Mouse (Mus musculus) CH12.LX (cell line): ENCODE measurements around the gene Syt1. TPM values are rescaled to one million over a fixed set of nuclear protein-coding genes. Genes with fewer than 3 reads are reported as not detected.

Experiments
- DNase-seq: peaks from one replicate; pipeline ENCODE4 v3.0.0-alpha.2; 2013; ENCODE audit errors: extremely low read depth
- H3K27ac ChIP-seq: 2 replicates; pipeline ENCODE4 v1.5.1; 2012; ENCODE audit warnings: low read depth, mild to moderate bottlenecking, control low read depth, moderate library complexity; ENCODE audit not compliant: insufficient read depth
- H3K27me3 ChIP-seq: replicated peaks from 2 replicates; pipeline ENCODE3; 2012; ENCODE audit warnings: inconsistent platforms
- H3K36me3 ChIP-seq, 2 experiments: replicated peaks in 1 of 2; 2 replicates each; pipeline versions ENCODE3 to v1.6.1; 2012; ENCODE audit warnings: inconsistent platforms in 1 of 2, low read length in 1 of 2, mild to moderate bottlenecking in 1 of 2, mixed read lengths in 1 of 2, moderate library complexity in 1 of 2; ENCODE audit not compliant: control insufficient read depth in 1 of 2, insufficient read depth in 1 of 2
- H3K4me1 ChIP-seq, 2 experiments: 2 replicates each; pipeline ENCODE4 v1.6.1; 2012; ENCODE audit warnings: inconsistent platforms in 1 of 2, moderate library complexity in 1 of 2; ENCODE audit not compliant: insufficient read depth in 2 of 2, control insufficient read depth in 1 of 2
- H3K4me2 ChIP-seq: 2 replicates; pipeline ENCODE4 v1.6.1; 2012; ENCODE audit warnings: low read depth, mild to moderate bottlenecking, control low read depth; ENCODE audit not compliant: poor library complexity, insufficient read depth, severe bottlenecking
- H3K4me3 ChIP-seq, 3 experiments: fragments of 150-350 bp in 1 of 3; sonication (generic) in 1 of 3; replicated peaks in 1 of 3; 2 replicates each; pipeline versions ENCODE3 to v1.5.1; 2011 to 2012; ENCODE audit warnings: low read depth in 2 of 3, low read length in 2 of 3, mild to moderate bottlenecking in 2 of 3, moderate library complexity in 2 of 3, control low read depth in 1 of 3, improper control_type of control experiment in 1 of 3, inconsistent platforms in 1 of 3, mixed read lengths in 1 of 3; ENCODE audit not compliant: poor library complexity in 1 of 3
- H3K79me2 ChIP-seq: replicated peaks from 2 replicates; pipeline ENCODE4 v1.6.1; 2012; ENCODE audit warnings: mild to moderate bottlenecking, moderate library complexity; ENCODE audit not compliant: control insufficient read depth, poor library complexity, insufficient read depth, severe bottlenecking; ENCODE audit errors: extremely low read depth
- H3K9ac ChIP-seq: 2 replicates; pipeline ENCODE4 v1.6.1; 2012; ENCODE audit warnings: low read depth, mild to moderate bottlenecking, control low read depth, moderate library complexity; ENCODE audit not compliant: insufficient read depth
- H3K9me3 ChIP-seq: replicated peaks from 2 replicates; pipeline ENCODE3; 2012; ENCODE audit warnings: low read length, inconsistent platforms, mixed read lengths
- BHLHE40 ChIP-seq: IDR thresholded peaks from 2 replicates; pipeline ENCODE4 v1.6.1; 2011; ENCODE audit warnings: mild to moderate bottlenecking, low read depth, low read length, improper control_type of control experiment
- CHD1 ChIP-seq: IDR thresholded peaks from 2 replicates; pipeline ENCODE4 v1.6.1; 2012; ENCODE audit warnings: low read depth, low read length, improper control_type of control experiment, inconsistent platforms
- CHD2 ChIP-seq: IDR thresholded peaks from 2 replicates; pipeline ENCODE4 v1.6.1; 2011; ENCODE audit warnings: low read length, improper control_type of control experiment
- CTCF ChIP-seq, 2 experiments: IDR thresholded peaks in 1 of 2; conservative IDR thresholded peaks in 1 of 2; 2 replicates each; pipeline ENCODE4 v1.5.1; 2011 to 2012; ENCODE audit warnings: low read depth in 2 of 2, low read length in 2 of 2, improper control_type of control experiment in 1 of 2, inconsistent platforms in 1 of 2, mild to moderate bottlenecking in 1 of 2, moderate library complexity in 1 of 2
- E2F4 ChIP-seq: IDR thresholded peaks from 2 replicates; pipeline ENCODE4 v1.6.1; 2011; ENCODE audit warnings: low read depth, low read length, improper control_type of control experiment; ENCODE audit not compliant: insufficient replicate concordance
- ETS1 ChIP-seq: conservative IDR thresholded peaks from 2 replicates; pipeline ENCODE4 v1.6.1; 2012; ENCODE audit warnings: low read depth, mild to moderate bottlenecking, inconsistent platforms, low read length, improper control_type of control experiment, moderate library complexity
- HCFC1 ChIP-seq: IDR thresholded peaks from 2 replicates; pipeline ENCODE4 v1.6.1; 2012; ENCODE audit warnings: low read depth, mild to moderate bottlenecking, inconsistent platforms, low read length, improper control_type of control experiment
- JUND ChIP-seq: conservative IDR thresholded peaks from 2 replicates; pipeline ENCODE4 v1.6.1; 2011; ENCODE audit warnings: low read depth, low read length, improper control_type of control experiment
- KAT2A ChIP-seq: IDR thresholded peaks from 2 replicates; pipeline ENCODE4 v1.6.1; 2012; ENCODE audit warnings: low read length, improper control_type of control experiment, inconsistent platforms; ENCODE audit not compliant: insufficient replicate concordance
- MAX ChIP-seq: IDR thresholded peaks from 2 replicates; pipeline ENCODE4 v1.6.1; 2011; ENCODE audit warnings: low read length, improper control_type of control experiment
- MXI1 ChIP-seq: IDR thresholded peaks from 2 replicates; pipeline ENCODE4 v1.6.1; 2011; ENCODE audit warnings: mild to moderate bottlenecking, low read depth, low read length, improper control_type of control experiment
- MYC ChIP-seq: IDR thresholded peaks from 2 replicates; pipeline ENCODE4 v1.6.1; 2011; ENCODE audit warnings: low read depth, mild to moderate bottlenecking, improper control_type of control experiment, low read length
- NELFE ChIP-seq: IDR thresholded peaks from 2 replicates; pipeline ENCODE4 v1.6.1; 2011; ENCODE audit warnings: low read depth, low read length, improper control_type of control experiment
- PAX5 ChIP-seq: IDR thresholded peaks from 2 replicates; pipeline ENCODE4 v1.6.1; 2012; ENCODE audit warnings: low read length, inconsistent platforms, mixed read lengths
- POLR2A ChIP-seq: IDR thresholded peaks from 2 replicates; pipeline ENCODE4 v1.6.1; 2011; ENCODE audit warnings: low read depth, mild to moderate bottlenecking, improper control_type of control experiment, low read length
- RAD21 ChIP-seq: IDR thresholded peaks from 2 replicates; pipeline ENCODE4 v1.6.1; 2011; ENCODE audit warnings: low read depth, mild to moderate bottlenecking, low read length, improper control_type of control experiment, moderate library complexity
- RCOR1 ChIP-seq: conservative IDR thresholded peaks from 2 replicates; pipeline ENCODE4 v1.6.1; 2012; ENCODE audit warnings: low read depth, mild to moderate bottlenecking, inconsistent platforms, low read length, improper control_type of control experiment
- SIN3A ChIP-seq: IDR thresholded peaks from 2 replicates; pipeline ENCODE4 v1.6.1; 2012; ENCODE audit warnings: low read length, improper control_type of control experiment, inconsistent platforms
- TBP ChIP-seq: conservative IDR thresholded peaks from 2 replicates; pipeline ENCODE4 v1.6.1; 2011; ENCODE audit warnings: low read depth, low read length, improper control_type of control experiment
- UBTF ChIP-seq: IDR thresholded peaks from 2 replicates; pipeline ENCODE4 v1.6.1; 2012; ENCODE audit warnings: low read depth, mild to moderate bottlenecking, inconsistent platforms, low read length, improper control_type of control experiment, moderate library complexity
- USF2 ChIP-seq: conservative IDR thresholded peaks from 2 replicates; pipeline ENCODE4 v1.6.1; 2011; ENCODE audit warnings: low read depth, low read length, improper control_type of control experiment
- ZC3H11A ChIP-seq: IDR thresholded peaks from 2 replicates; pipeline ENCODE4 v1.6.1; 2012; ENCODE audit warnings: low read depth, mild to moderate bottlenecking, inconsistent platforms, low read length, improper control_type of control experiment
- ZKSCAN1 ChIP-seq: IDR thresholded peaks from 2 replicates; pipeline ENCODE4 v1.6.1; 2012; ENCODE audit warnings: low read depth, inconsistent platforms, low read length, improper control_type of control experiment, borderline replicate concordance
- ZMIZ1 ChIP-seq: IDR thresholded peaks from 2 replicates; pipeline ENCODE4 v1.6.1; 2012; ENCODE audit warnings: low read depth, mild to moderate bottlenecking, inconsistent platforms, low read length, improper control_type of control experiment
- ZNF384 ChIP-seq: IDR thresholded peaks from 2 replicates; pipeline ENCODE4 v1.6.1; 2012; ENCODE audit warnings: low read depth, low read length, improper control_type of control experiment, inconsistent platforms
- dilution Hi-C: fragments of 300-500 bp; cut with MboI; formaldehyde crosslinking; loops from 2 replicates; pipeline ENCODE4 v1.14.3; 2020; ENCODE audit warnings: low sequenced_read_pairs; ENCODE audit not compliant: extremely low pct_unique_long_range_greater_than_20kb, extremely low pct_ligation_motif_present
- in situ Hi-C: fragments of 300-500 bp; cut with MboI; formaldehyde crosslinking; loops from 3 replicates; pipeline ENCODE4 v1.14.3; 2019; ENCODE audit warnings: low sequenced_read_pairs, low pct_ligation_motif_present, low pct_unique_long_range_greater_than_20kb, mixed read lengths
- polyA plus RNA-seq: library from polyadenylated mRNA; unstranded; fragments of >175 nt; gene quantifications from 2 replicates; pipeline ENCODE4 v1.2.1, GENCODE M21; 2012; ENCODE audit warnings: low read depth; ENCODE audit not compliant: insufficient read length
- total RNA-seq, 2 experiments: library from RNA; depleted of rRNA; stranded (reverse); fragments of 300-350 nt in 1 of 2; fragments of >200 nt in 1 of 2; gene quantifications; 2 replicates each; pipeline ENCODE4 v1.2.3; 2012 to 2014

The Syt1 gene
- total and polyA plus RNA-seq, 3 experiments = not detected

GRCm38 (mm10) chr10:108724878-108725277, 285.9 kb downstream of the Syt1 start:
- no peak overlapping the region for H3K4me2 ChIP-seq
- no peak for DNase-seq
- TF ChIP-seq RAD21 = no peak
- no peak for TF ChIP-seq E2F4
- no peak for TF ChIP-seq ETS1
- no peak for TF ChIP-seq ZNF384
- TF ChIP-seq NELFE = no peak
- no peak for TF ChIP-seq CTCF (conservative IDR thresholded peaks at IDR 0.05 in 1 of 2, IDR thresholded peaks at IDR 0.05 in 1 of 2; ENCODE audit: low read depth in 2 of 2, low read length in 2 of 2)
- TF ChIP-seq HCFC1 = no peak
- no peak for TF ChIP-seq BHLHE40
- TF ChIP-seq MXI1 = no peak
- TF ChIP-seq PAX5 = no peak
- no peak for TF ChIP-seq UBTF
- TF ChIP-seq CHD1 = no peak
- no peak for TF ChIP-seq ZKSCAN1
- TF ChIP-seq ZC3H11A = no peak
- TF ChIP-seq POLR2A = no peak
- TF ChIP-seq, all 38 proteins: peak for 0
- Histone ChIP-seq H3K27me3 (no peaks in the 10 kb centered on the region), H3K9ac (no peak overlapping the region), H3K79me2 (no peaks in the 10 kb centered on the region), H3K9me3 (no peaks in the 10 kb centered on the region), H3K4me3 (no peak overlapping the region), H3K36me3 (no peaks in the 10 kb centered on the region), H3K4me1 (no peaks in the 10 kb centered on the region), H3K27ac (no peak overlapping the region)
- in situ Hi-C loops (no loop called here), dilution Hi-C loops (no loop called here)

GRCm38 (mm10) chr10:108710514-108710913, 300.3 kb downstream of the Syt1 start:
- DNase-seq = no peak
- in situ Hi-C loops = no loop called here
- H3K36me3 ChIP-seq = no peaks in the 10 kb centered on the region
- TF ChIP-seq ZMIZ1 = no peak
- no peak for TF ChIP-seq SIN3A
- TF ChIP-seq CHD1 = no peak
- TF ChIP-seq USF2 = no peak
- TF ChIP-seq MAX = no peak
- TF ChIP-seq BHLHE40 = no peak
- no peak for TF ChIP-seq POLR2A
- no peak for TF ChIP-seq CTCF (conservative IDR thresholded peaks at IDR 0.05 in 1 of 2, IDR thresholded peaks at IDR 0.05 in 1 of 2; ENCODE audit: low read depth in 2 of 2, low read length in 2 of 2)
- TF ChIP-seq CHD2 = no peak
- TF ChIP-seq ZC3H11A = no peak
- no peak for TF ChIP-seq ZNF384
- TF ChIP-seq HCFC1 = no peak
- TF ChIP-seq KAT2A = no peak
- TF ChIP-seq MYC = no peak
- no peak for TF ChIP-seq E2F4
- no peak for TF ChIP-seq TBP
- no peak for TF ChIP-seq NELFE
- no peak for TF ChIP-seq RCOR1
- no peak for TF ChIP-seq ZKSCAN1
- TF ChIP-seq JUND = no peak
- TF ChIP-seq, all 38 proteins: peak for 0
- Histone ChIP-seq H3K9ac (no peak overlapping the region), H3K79me2 (no peaks in the 10 kb centered on the region), H3K9me3 (no peaks in the 10 kb centered on the region), H3K4me3 (no peak overlapping the region), H3K4me1 (no peaks in the 10 kb centered on the region), H3K27ac (no peak overlapping the region), H3K4me2 (no peak overlapping the region), H3K27me3 (no peaks in the 10 kb centered on the region)
- dilution Hi-C loops = no loop called here
